ENCODE assay signal across 12 mouse cellular contexts in the genomic region with DNA sequence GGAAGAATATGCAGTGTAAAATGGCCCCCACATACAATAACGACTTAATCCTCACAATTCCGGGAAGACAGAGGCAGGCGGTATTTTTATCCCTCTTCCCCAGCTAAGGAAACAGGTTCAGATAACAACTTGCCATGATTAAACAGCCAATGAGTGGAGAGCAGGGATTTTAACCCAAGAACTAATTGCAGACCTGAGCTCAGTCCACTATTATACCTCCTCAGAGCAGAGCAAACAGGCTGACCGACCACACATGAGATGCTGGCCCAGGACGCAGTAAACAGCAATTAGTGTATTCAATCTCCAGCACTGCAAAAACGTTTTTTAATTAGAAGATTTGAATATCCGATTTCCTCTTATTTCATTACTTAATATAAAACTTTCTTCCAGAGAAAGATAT.
"Had no signal": no experiment of that assay in that cellular context is flagged by ENCODE, and none has a peak within 500 bp of the region (broad histone marks: within the 10 kb centered on the region; RNA-seq: fewer than 3 reads in every experiment).

No protein-coding gene starts in this region.

- H3K4me1 ChIP-seq: neural tube, embryonic 12.5 days had no signal

- H3K36me3 ChIP-seq: limb, embryonic 13.5 days; neural tube, embryonic 12.5 days had no signal

- H3K27me3 ChIP-seq: neural tube, embryonic 12.5 days had no signal

- H3K9me3 ChIP-seq: limb, embryonic 13.5 days; neural tube, embryonic 12.5 days had no signal

- H3K4me2 ChIP-seq: neural tube, embryonic 12.5 days had no signal

- H3K4me3 ChIP-seq: limb, embryonic 13.5 days; neural tube, embryonic 12.5 days had no signal

- H3K9ac ChIP-seq: limb, embryonic 13.5 days; liver, embryonic 14.5 days; neural tube, embryonic 12.5 days had no signal

- DNase-seq: kidney, postnatal 36 days; left cerebral cortex, postnatal 4 days; lung, adult 18-20 months; lung, postnatal 36 days; midbrain, embryonic 14.5 days; spleen, adult 18-20 months; thymus, adult 18-20 months; thymus, postnatal 14 days had no signal

- H3K27ac ChIP-seq: kidney, postnatal 0 days; limb, embryonic 13.5 days; liver, embryonic 14.5 days; neural tube, embryonic 12.5 days had no signal
